8 mouse cellular contexts compared by ENCODE assay signal in the genomic region with DNA sequence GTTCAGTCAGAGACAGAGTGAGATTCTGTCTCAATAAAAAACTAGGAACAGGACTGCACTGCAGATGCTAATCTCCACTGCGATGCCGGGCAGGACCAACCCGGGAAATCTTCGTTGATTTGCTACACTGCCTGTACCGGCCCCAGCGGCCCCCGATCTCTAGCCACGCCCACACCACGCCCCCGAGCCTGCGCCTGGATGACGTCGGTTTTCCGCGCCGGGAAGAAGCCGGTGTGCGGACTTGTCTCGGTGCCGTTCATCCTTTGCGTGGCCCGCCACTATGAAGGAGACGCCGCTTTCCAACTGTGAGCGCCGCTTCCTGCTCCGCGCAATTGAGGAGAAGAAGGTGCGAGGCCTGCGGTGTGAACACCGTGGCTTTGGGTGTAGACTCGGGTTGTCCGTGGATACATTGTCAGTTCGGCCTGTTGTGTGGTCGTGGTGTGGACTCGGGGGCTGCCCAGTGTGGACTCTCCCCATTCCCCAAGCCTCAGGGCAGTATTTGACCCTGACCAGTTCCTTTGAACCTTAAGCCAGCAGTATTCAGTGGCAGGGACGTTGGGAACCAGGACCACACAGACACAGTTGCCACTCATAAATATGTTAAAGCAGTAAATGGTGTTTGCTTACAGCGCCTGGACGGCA. TPM values are rescaled to one million over a fixed set of nuclear protein-coding genes. Genes with fewer than 3 reads are reported as not detected.
DNase-seq lines count a peak whose midpoint lies in the region; ATAC-seq and TF ChIP-seq lines count a peak whose summit lies in the region.

A gene (plus strand): TSS at position 201 of the 642 bp plus-strand sequence.

- TF ChIP-seq CTCF in testis, adult 2 months (IDR thresholded peaks at IDR 0.05; ENCODE audit: control insufficient read depth, insufficient read depth, insufficient replicate concordance, low read depth, low read length), result no peak

- peaks cover 3% of the 10 kb centered on the region for H3K4me1 ChIP-seq in forebrain, embryonic 11.5 days (replicated peaks; ENCODE audit: control insufficient read depth, insufficient read depth, low read length)
- peaks cover 5% of the 10 kb centered on the region; the same call in 1 of the 2 replicates for H3K4me1 ChIP-seq in heart, embryonic 16.5 days (ENCODE audit: control insufficient read depth, insufficient read depth, low read length)
- peaks cover 10% of the 10 kb centered on the region for H3K4me1 ChIP-seq in liver, embryonic 16.5 days (ENCODE audit: control insufficient read depth, low read depth, low read length)
- H3K4me1 ChIP-seq in neural tube, embryonic 13.5 days (replicated peaks), result peaks cover 23% of the 10 kb centered on the region
- H3K4me1 ChIP-seq in testis, adult 2 months (ENCODE audit: control insufficient read depth, insufficient read depth, low read length), result peaks cover 7% of the 10 kb centered on the region

- peak within 1 kb of the TSS; percentile 76 for H3K4me2 ChIP-seq in forebrain, embryonic 11.5 days (ENCODE audit: low read depth, low read length, severe bottlenecking)
- peak within 1 kb of the TSS; percentile 98 for H3K4me2 ChIP-seq in heart, embryonic 16.5 days (ENCODE audit: low read depth, low read length)
- H3K4me2 ChIP-seq in liver, embryonic 16.5 days (ENCODE audit: low read depth, low read length), result peak within 1 kb of the TSS; percentile 91
- H3K4me2 ChIP-seq in neural tube, embryonic 13.5 days, result peak within 1 kb of the TSS; percentile 85

- under 1% methylated on average over 39 of the region's 39 CpGs for WGBS in forebrain, embryonic 11.5 days
- under 1% methylated on average over 39 of the region's 39 CpGs for WGBS in heart, embryonic 16.5 days
- under 1% methylated on average over 39 of the region's 39 CpGs for WGBS in liver, embryonic 16.5 days (ENCODE audit: insufficient replicate concordance)
- WGBS in neural tube, embryonic 13.5 days, result under 1% methylated on average over 39 of the region's 39 CpGs

- H3K9ac ChIP-seq in forebrain, embryonic 11.5 days (ENCODE audit: low read length), result peak within 1 kb of the TSS; percentile 67
- peak within 1 kb of the TSS; percentile 85 for H3K9ac ChIP-seq in heart, embryonic 16.5 days (ENCODE audit: low read length)
- H3K9ac ChIP-seq in liver, embryonic 16.5 days (ENCODE audit: low read depth, low read length), result peak within 1 kb of the TSS; percentile 85
- peak within 1 kb of the TSS; percentile 80 for H3K9ac ChIP-seq in neural tube, embryonic 13.5 days

- peak; percentile 94 for ATAC-seq in forebrain, embryonic 11.5 days (replicated peaks; ENCODE audit: low FRiP score)
- ATAC-seq in heart, embryonic 16.5 days (replicated peaks; ENCODE audit: extremely low read depth, insufficient read depth, low FRiP score), result peak; percentile 91
- peak; percentile 97 for ATAC-seq in liver, embryonic 16.5 days (ENCODE audit: low read depth)
- ATAC-seq in neural tube, embryonic 13.5 days (ENCODE audit: low read depth), result peak; percentile 98

- DNase-seq in CD8-positive naive resting alpha-beta T cell, adult 2 months (ENCODE audit: low read depth in 2 of 2, low spot score in 2 of 2), result peak; percentile 88 to 93
- DNase-seq in c-Kit-positive CD71-negative TER-119-negative erythroid progenitor cells, embryonic 14.5 days (ENCODE audit: low read depth), result peak; percentile 75
- peak; percentile 97 for DNase-seq in forebrain, embryonic 11.5 days (ENCODE audit: low spot score)
- peak; percentile 96 to 97 for DNase-seq in kidney, postnatal 4 days

- H3K4me3 ChIP-seq in forebrain, embryonic 11.5 days (ENCODE audit: low read depth, low read length), result peak within 1 kb of the TSS; percentile 61
- peak within 1 kb of the TSS; percentile 92 for H3K4me3 ChIP-seq in heart, embryonic 16.5 days (ENCODE audit: low read length)
- peak within 1 kb of the TSS; percentile 93 for H3K4me3 ChIP-seq in liver, embryonic 16.5 days (ENCODE audit: low read depth, low read length)
- H3K4me3 ChIP-seq in neural tube, embryonic 13.5 days, result peak within 1 kb of the TSS; percentile 64
- H3K4me3 ChIP-seq in testis, adult 2 months (ENCODE audit: control insufficient read depth, low read depth, low read length), result peak within 1 kb of the TSS; percentile 98

- H3K36me3 ChIP-seq in forebrain, embryonic 11.5 days (ENCODE audit: control insufficient read depth, insufficient read depth, low read length), result peaks cover 13% of the 10 kb centered on the region
- peaks cover 26% of the 10 kb centered on the region for H3K36me3 ChIP-seq in heart, embryonic 16.5 days (ENCODE audit: control insufficient read depth, insufficient read depth)
- peaks cover 18% of the 10 kb centered on the region for H3K36me3 ChIP-seq in liver, embryonic 16.5 days (ENCODE audit: control insufficient read depth, insufficient read depth)
- H3K36me3 ChIP-seq in neural tube, embryonic 13.5 days, result peaks cover 36% of the 10 kb centered on the region
- no peaks in the 10 kb centered on the region for H3K36me3 ChIP-seq in testis, adult 2 months (ENCODE audit: control insufficient read depth, insufficient read depth, low read length)

- H3K27me3 ChIP-seq in forebrain, embryonic 11.5 days (ENCODE audit: control insufficient read depth, insufficient read depth, low read length), result no peaks in the 10 kb centered on the region
- no peaks in the 10 kb centered on the region for H3K27me3 ChIP-seq in heart, embryonic 16.5 days (ENCODE audit: control insufficient read depth, insufficient read depth, low read length)
- H3K27me3 ChIP-seq in liver, embryonic 16.5 days (ENCODE audit: control insufficient read depth, insufficient read depth, low read depth, low read length), result peaks cover 4% of the 10 kb centered on the region
- no peaks in the 10 kb centered on the region for H3K27me3 ChIP-seq in neural tube, embryonic 13.5 days
- H3K27me3 ChIP-seq in testis, adult 2 months (ENCODE audit: control insufficient read depth, insufficient read depth, low read length), result no peaks in the 10 kb centered on the region

- H3K27ac ChIP-seq in forebrain, embryonic 11.5 days (ENCODE audit: low read depth, low read length), result peak within 1 kb of the TSS; percentile 89
- H3K27ac ChIP-seq in heart, embryonic 16.5 days (ENCODE audit: low read length), result peak within 1 kb of the TSS; percentile 40; the same call in 1 of the 2 replicates
- peak within 1 kb of the TSS; percentile 44; the same call in 1 of the 2 replicates for H3K27ac ChIP-seq in liver, embryonic 16.5 days (ENCODE audit: low read length)
- H3K27ac ChIP-seq in neural tube, embryonic 13.5 days (replicated peaks), result peak within 1 kb of the TSS; percentile 80
- peak within 1 kb of the TSS; percentile 91 for H3K27ac ChIP-seq in testis, adult 2 months (ENCODE audit: control insufficient read depth, insufficient read depth, low read depth, low read length)

- no peaks in the 10 kb centered on the region for H3K9me3 ChIP-seq in forebrain, embryonic 11.5 days (ENCODE audit: control insufficient read depth, low read length)
- H3K9me3 ChIP-seq in heart, embryonic 16.5 days (replicated peaks; ENCODE audit: control insufficient read depth, low read length), result no peaks in the 10 kb centered on the region
- H3K9me3 ChIP-seq in liver, embryonic 16.5 days (replicated peaks; ENCODE audit: control insufficient read depth, low read length), result no peaks in the 10 kb centered on the region
- H3K9me3 ChIP-seq in neural tube, embryonic 13.5 days, result no peaks in the 10 kb centered on the region

- peak; percentile 91 for TF ChIP-seq POLR2A in testis, adult 2 months (IDR thresholded peaks at IDR 0.05; ENCODE audit: control insufficient read depth, low read depth, low read length)

RNA-seq across cellular contexts. Expression of the gene that starts here (rescaled TPM):
- 101 and 103 TPM in 2 replicates for polyA plus RNA-seq in forebrain, embryonic 11.5 days (2014; fragmentation: Nextera tagmentation; extraction: Ambion mirVana)
- 55.5 and 57.5 TPM in 2 replicates for polyA plus RNA-seq in heart, embryonic 16.5 days (2015; fragmentation: Nextera tagmentation; extraction: Ambion mirVana)
- 30.0 and 36.6 TPM in 2 replicates for polyA plus RNA-seq in liver, embryonic 16.5 days (2015; fragmentation: Nextera tagmentation; extraction: Ambion mirVana)
- 94.8 and 95.5 TPM in 2 replicates for polyA plus RNA-seq in neural tube, embryonic 13.5 days (2015; fragmentation: Nextera tagmentation; extraction: Ambion mirVana)
- 12.0 and 21.9 TPM in 2 replicates for polyA plus RNA-seq in testis, adult 2 months (2012; rRNA removed)

Comparison
In these comparisons a context has a peak if more than half of its experiments do, and no peak if none do; other contexts are left out.
1. Peak in every context shown above with its lines: DNase-seq, ATAC-seq, H3K4me3 ChIP-seq and H3K27ac ChIP-seq.
2. H3K27ac ChIP-seq: peak in every context shown above with its lines; median percentile 91 in testis, adult 2 months; 89 in forebrain, embryonic 11.5 days; 80 in neural tube, embryonic 13.5 days; 44 in liver, embryonic 16.5 days; 40 in heart, embryonic 16.5 days.